ENCODE assay signal across 19 mouse cellular contexts in genomic region chr7:65964398-65964797, GRCm38 (mm10).
DNase-seq lines count a peak whose midpoint lies in the region; ATAC-seq lines count a peak whose summit lies in the region.
"Had no signal": no experiment of that assay in that cellular context is flagged by ENCODE, and none has a peak within 500 bp of the region (broad histone marks: within the 10 kb centered on the region; RNA-seq: fewer than 3 reads in every experiment).

No protein-coding gene starts in this region.

- H3K9ac ChIP-seq in embryonic facial prominence, embryonic 13.5 days = no peak overlapping the region
- no peak overlapping the region for H3K9ac ChIP-seq in embryonic facial prominence, embryonic 15.5 days
- H3K9ac ChIP-seq: forebrain, embryonic 12.5 days had no signal

- no peak for DNase-seq in embryonic facial prominence, embryonic 10.5 days (ENCODE audit: low spot score)
- peak; percentile 23 for DNase-seq in 3T3-L1 (ENCODE audit: low read depth, low spot score)
- DNase-seq in spleen, postnatal 14 days (ENCODE audit: low spot score in 2 of 2) = no peak
- no peak for DNase-seq in kidney, postnatal 36 days
- DNase-seq: adrenal gland, adult 8-10 months; adrenal gland, postnatal 14 days; cerebellum, adult 11 months; cerebellum, adult 18-20 months; cerebellum, adult 8-10 months; cerebellum, adult 9-11 months; cerebellum, postnatal 14 days; cerebellum, postnatal 36 days had no signal

- H3K27ac ChIP-seq in embryonic facial prominence, embryonic 13.5 days = peak overlapping the region; percentile 66; the same call in 1 of the 2 replicates
- no peak overlapping the region for H3K27ac ChIP-seq in embryonic facial prominence, embryonic 10.5 days (replicated peaks)
- peak overlapping the region; percentile 30; the same call in 1 of the 2 replicates for H3K27ac ChIP-seq in embryonic facial prominence, embryonic 15.5 days (replicated peaks)
- H3K27ac ChIP-seq: forebrain, embryonic 12.5 days had no signal

- no peak for ATAC-seq in embryonic facial prominence, embryonic 13.5 days (ENCODE audit: insufficient number of reproducible peaks, insufficient read depth, low FRiP score, low TSS enrichment, low read depth)
- no peak for ATAC-seq in embryonic facial prominence, embryonic 15.5 days (ENCODE audit: insufficient number of reproducible peaks, low FRiP score, low TSS enrichment, low read depth)
- ATAC-seq: activated CD4-positive, CD25-positive, alpha-beta regulatory T cell, adult 4 months; forebrain, embryonic 14.5 days; forebrain, embryonic 16.5 days; Patski had no signal

- no peaks in the 10 kb centered on the region for H3K9me3 ChIP-seq in embryonic facial prominence, embryonic 13.5 days
- H3K9me3 ChIP-seq in embryonic facial prominence, embryonic 10.5 days = no peaks in the 10 kb centered on the region
- H3K9me3 ChIP-seq in embryonic facial prominence, embryonic 15.5 days (replicated peaks) = no peaks in the 10 kb centered on the region
- H3K9me3 ChIP-seq: forebrain, embryonic 12.5 days had no signal

- H3K36me3 ChIP-seq in embryonic facial prominence, embryonic 13.5 days = 0 out of 2 replicates have a peak, but pooled peaks cover 3% of the 10 kb centered on the region
- 0 out of 2 replicates have a peak, but pooled peaks cover 5% of the 10 kb centered on the region for H3K36me3 ChIP-seq in embryonic facial prominence, embryonic 10.5 days (replicated peaks)
- no peaks in the 10 kb centered on the region for H3K36me3 ChIP-seq in embryonic facial prominence, embryonic 15.5 days
- H3K36me3 ChIP-seq: forebrain, embryonic 12.5 days had no signal

- H3K27me3 ChIP-seq in embryonic facial prominence, embryonic 13.5 days = peaks cover 16% of the 10 kb centered on the region; the same call in 1 of the 2 replicates
- no peaks in the 10 kb centered on the region for H3K27me3 ChIP-seq in embryonic facial prominence, embryonic 10.5 days (replicated peaks; ENCODE audit: low read depth, poor library complexity, severe bottlenecking)
- 0 out of 2 replicates have a peak, but pooled peaks cover 4% of the 10 kb centered on the region for H3K27me3 ChIP-seq in embryonic facial prominence, embryonic 15.5 days
- H3K27me3 ChIP-seq: forebrain, embryonic 12.5 days; Patski had no signal

- peaks cover 9% of the 10 kb centered on the region for H3K4me1 ChIP-seq in embryonic facial prominence, embryonic 13.5 days
- 0 out of 2 replicates have a peak, but pooled peaks cover 3% of the 10 kb centered on the region for H3K4me1 ChIP-seq in embryonic facial prominence, embryonic 10.5 days
- peaks cover 5% of the 10 kb centered on the region; the same call in 1 of the 2 replicates for H3K4me1 ChIP-seq in embryonic facial prominence, embryonic 15.5 days
- H3K4me1 ChIP-seq: forebrain, embryonic 12.5 days had no signal

- no peak overlapping the region for H3K4me3 ChIP-seq in embryonic facial prominence, embryonic 13.5 days
- no peak overlapping the region for H3K4me3 ChIP-seq in embryonic facial prominence, embryonic 10.5 days
- H3K4me3 ChIP-seq in embryonic facial prominence, embryonic 15.5 days (replicated peaks) = no peak overlapping the region
- H3K4me3 ChIP-seq: forebrain, embryonic 12.5 days had no signal

- no peak overlapping the region for H3K4me2 ChIP-seq in embryonic facial prominence, embryonic 13.5 days
- no peak overlapping the region for H3K4me2 ChIP-seq in embryonic facial prominence, embryonic 15.5 days (replicated peaks)
- H3K4me2 ChIP-seq: forebrain, embryonic 12.5 days had no signal
